Mouse (Mus musculus) CH12.LX (cell line): Measurements from ENCODE around the gene Trpv4. TPM values are rescaled to one million over a fixed set of nuclear protein-coding genes. Genes with fewer than 3 reads are reported as not detected.

Experiments
- DNase-seq: peaks from one replicate; pipeline ENCODE4 v3.0.0-alpha.2; 2013; ENCODE audit errors: extremely low read depth
- H3K27ac ChIP-seq: 2 replicates; pipeline ENCODE4 v1.5.1; 2012; ENCODE audit warnings: low read depth, mild to moderate bottlenecking, control low read depth, moderate library complexity; ENCODE audit not compliant: insufficient read depth
- H3K27me3 ChIP-seq: replicated peaks from 2 replicates; pipeline ENCODE3; 2012; ENCODE audit warnings: inconsistent platforms
- H3K36me3 ChIP-seq, 2 experiments: replicated peaks in 1 of 2; 2 replicates each; pipeline versions ENCODE3 to v1.6.1; 2012; ENCODE audit warnings: inconsistent platforms in 1 of 2, low read length in 1 of 2, mild to moderate bottlenecking in 1 of 2, mixed read lengths in 1 of 2, moderate library complexity in 1 of 2; ENCODE audit not compliant: control insufficient read depth in 1 of 2, insufficient read depth in 1 of 2
- H3K4me1 ChIP-seq, 2 experiments: 2 replicates each; pipeline ENCODE4 v1.6.1; 2012; ENCODE audit warnings: inconsistent platforms in 1 of 2, moderate library complexity in 1 of 2; ENCODE audit not compliant: insufficient read depth in 2 of 2, control insufficient read depth in 1 of 2
- H3K4me2 ChIP-seq: 2 replicates; pipeline ENCODE4 v1.6.1; 2012; ENCODE audit warnings: low read depth, mild to moderate bottlenecking, control low read depth; ENCODE audit not compliant: poor library complexity, insufficient read depth, severe bottlenecking
- H3K4me3 ChIP-seq, 3 experiments: fragments of 150-350 bp in 1 of 3; sonication (generic) in 1 of 3; replicated peaks in 1 of 3; 2 replicates each; pipeline versions ENCODE3 to v1.5.1; 2011 to 2012; ENCODE audit warnings: low read depth in 2 of 3, low read length in 2 of 3, mild to moderate bottlenecking in 2 of 3, moderate library complexity in 2 of 3, control low read depth in 1 of 3, improper control_type of control experiment in 1 of 3, inconsistent platforms in 1 of 3, mixed read lengths in 1 of 3; ENCODE audit not compliant: poor library complexity in 1 of 3
- H3K79me2 ChIP-seq: replicated peaks from 2 replicates; pipeline ENCODE4 v1.6.1; 2012; ENCODE audit warnings: mild to moderate bottlenecking, moderate library complexity; ENCODE audit not compliant: control insufficient read depth, poor library complexity, insufficient read depth, severe bottlenecking; ENCODE audit errors: extremely low read depth
- H3K9ac ChIP-seq: 2 replicates; pipeline ENCODE4 v1.6.1; 2012; ENCODE audit warnings: low read depth, mild to moderate bottlenecking, control low read depth, moderate library complexity; ENCODE audit not compliant: insufficient read depth
- H3K9me3 ChIP-seq: replicated peaks from 2 replicates; pipeline ENCODE3; 2012; ENCODE audit warnings: low read length, inconsistent platforms, mixed read lengths
- CHD2 ChIP-seq: IDR thresholded peaks from 2 replicates; pipeline ENCODE4 v1.6.1; 2011; ENCODE audit warnings: low read length, improper control_type of control experiment
- CTCF ChIP-seq, 2 experiments: IDR thresholded peaks in 1 of 2; conservative IDR thresholded peaks in 1 of 2; 2 replicates each; pipeline ENCODE4 v1.5.1; 2011 to 2012; ENCODE audit warnings: low read depth in 2 of 2, low read length in 2 of 2, improper control_type of control experiment in 1 of 2, inconsistent platforms in 1 of 2, mild to moderate bottlenecking in 1 of 2, moderate library complexity in 1 of 2
- E2F4 ChIP-seq: IDR thresholded peaks from 2 replicates; pipeline ENCODE4 v1.6.1; 2011; ENCODE audit warnings: low read depth, low read length, improper control_type of control experiment; ENCODE audit not compliant: insufficient replicate concordance
- ETS1 ChIP-seq: conservative IDR thresholded peaks from 2 replicates; pipeline ENCODE4 v1.6.1; 2012; ENCODE audit warnings: low read depth, mild to moderate bottlenecking, inconsistent platforms, low read length, improper control_type of control experiment, moderate library complexity
- KAT2A ChIP-seq: IDR thresholded peaks from 2 replicates; pipeline ENCODE4 v1.6.1; 2012; ENCODE audit warnings: low read length, improper control_type of control experiment, inconsistent platforms; ENCODE audit not compliant: insufficient replicate concordance
- MEF2A ChIP-seq: IDR thresholded peaks from 2 replicates; pipeline ENCODE4 v1.6.1; 2014; ENCODE audit warnings: low read depth, mild to moderate bottlenecking, inconsistent platforms, low read length, improper control_type of control experiment, borderline replicate concordance
- MYC ChIP-seq: IDR thresholded peaks from 2 replicates; pipeline ENCODE4 v1.6.1; 2011; ENCODE audit warnings: low read depth, mild to moderate bottlenecking, improper control_type of control experiment, low read length
- RCOR1 ChIP-seq: conservative IDR thresholded peaks from 2 replicates; pipeline ENCODE4 v1.6.1; 2012; ENCODE audit warnings: low read depth, mild to moderate bottlenecking, inconsistent platforms, low read length, improper control_type of control experiment
- SMC3 ChIP-seq: IDR thresholded peaks from 2 replicates; pipeline ENCODE4 v1.6.1; 2011; ENCODE audit warnings: low read depth, low read length, improper control_type of control experiment
- TBP ChIP-seq: conservative IDR thresholded peaks from 2 replicates; pipeline ENCODE4 v1.6.1; 2011; ENCODE audit warnings: low read depth, low read length, improper control_type of control experiment
- TCF12 ChIP-seq: IDR thresholded peaks from 2 replicates; pipeline ENCODE4 v1.6.1; 2014; ENCODE audit warnings: low read depth, mild to moderate bottlenecking, inconsistent platforms, low read length, improper control_type of control experiment
- UBTF ChIP-seq: IDR thresholded peaks from 2 replicates; pipeline ENCODE4 v1.6.1; 2012; ENCODE audit warnings: low read depth, mild to moderate bottlenecking, inconsistent platforms, low read length, improper control_type of control experiment, moderate library complexity
- USF1 ChIP-seq: IDR thresholded peaks from 2 replicates; pipeline ENCODE4 v1.6.1; 2014; ENCODE audit warnings: low read depth, mild to moderate bottlenecking, inconsistent platforms, low read length, improper control_type of control experiment
- USF2 ChIP-seq: conservative IDR thresholded peaks from 2 replicates; pipeline ENCODE4 v1.6.1; 2011; ENCODE audit warnings: low read depth, low read length, improper control_type of control experiment
- ZC3H11A ChIP-seq: IDR thresholded peaks from 2 replicates; pipeline ENCODE4 v1.6.1; 2012; ENCODE audit warnings: low read depth, mild to moderate bottlenecking, inconsistent platforms, low read length, improper control_type of control experiment
- ZKSCAN1 ChIP-seq: IDR thresholded peaks from 2 replicates; pipeline ENCODE4 v1.6.1; 2012; ENCODE audit warnings: low read depth, inconsistent platforms, low read length, improper control_type of control experiment, borderline replicate concordance
- ZNF384 ChIP-seq: IDR thresholded peaks from 2 replicates; pipeline ENCODE4 v1.6.1; 2012; ENCODE audit warnings: low read depth, low read length, improper control_type of control experiment, inconsistent platforms
- dilution Hi-C: fragments of 300-500 bp; cut with MboI; formaldehyde crosslinking; loops from 2 replicates; pipeline ENCODE4 v1.14.3; 2020; ENCODE audit warnings: low sequenced_read_pairs; ENCODE audit not compliant: extremely low pct_unique_long_range_greater_than_20kb, extremely low pct_ligation_motif_present
- in situ Hi-C: fragments of 300-500 bp; cut with MboI; formaldehyde crosslinking; loops from 3 replicates; pipeline ENCODE4 v1.14.3; 2019; ENCODE audit warnings: low sequenced_read_pairs, low pct_ligation_motif_present, low pct_unique_long_range_greater_than_20kb, mixed read lengths
- polyA plus RNA-seq: library from polyadenylated mRNA; unstranded; fragments of >175 nt; gene quantifications from 2 replicates; pipeline ENCODE4 v1.2.1, GENCODE M21; 2012; ENCODE audit warnings: low read depth; ENCODE audit not compliant: insufficient read length
- total RNA-seq, 2 experiments: library from RNA; depleted of rRNA; stranded (reverse); fragments of 300-350 nt in 1 of 2; fragments of >200 nt in 1 of 2; gene quantifications; 2 replicates each; pipeline ENCODE4 v1.2.3; 2012 to 2014

Gene Trpv4
- total and polyA plus RNA-seq, 3 experiments, result 0.24 TPM; not detected in 2

DNA sequence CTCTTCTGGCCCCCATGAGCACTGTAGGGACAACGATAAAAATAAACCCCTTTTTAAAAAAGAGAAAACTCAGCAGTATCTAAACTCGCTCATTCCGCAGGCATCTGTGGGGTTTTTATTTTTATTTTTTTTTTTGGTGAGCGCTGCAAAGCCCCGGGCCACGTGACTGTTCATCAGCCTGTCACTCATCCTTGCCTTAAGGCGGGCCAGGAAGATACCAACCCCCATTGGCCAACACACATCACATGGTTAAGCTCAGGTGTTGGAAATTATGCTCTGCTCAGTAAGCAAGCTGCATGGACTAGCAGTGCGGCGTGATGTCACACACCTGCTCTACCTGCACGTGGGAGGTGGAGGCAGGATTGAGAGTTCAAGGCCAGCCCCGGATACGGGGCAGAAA lies 40.4 kb downstream of the Trpv4 start:
- no peaks in the 10 kb centered on the region for H3K79me2 ChIP-seq
- H3K27me3 ChIP-seq, result peaks cover 45% of the 10 kb centered on the region
- no peak overlapping the region for H3K27ac ChIP-seq
- in situ Hi-C loops (loop anchor here (10.0 kb wide), 2 partner anchors 133 to 303 kb away; no protein-coding TSS in a partner anchor), dilution Hi-C loops (no loop called here)
- no peaks in the 10 kb centered on the region for H3K36me3 ChIP-seq
- H3K4me2 ChIP-seq, result no peak overlapping the region
- TF ChIP-seq USF2 (peak; percentile 49), SMC3 (no peak), UBTF (no peak), ETS1 (no peak), USF1 (peak; percentile 52)
- no peak overlapping the region for H3K4me3 ChIP-seq
- peaks cover 4 to 19% of the 10 kb centered on the region in 2 experiments for H3K4me1 ChIP-seq
- DNase-seq, result no peak
- no peak overlapping the region for H3K9ac ChIP-seq
- no peaks in the 10 kb centered on the region for H3K9me3 ChIP-seq

DNA sequence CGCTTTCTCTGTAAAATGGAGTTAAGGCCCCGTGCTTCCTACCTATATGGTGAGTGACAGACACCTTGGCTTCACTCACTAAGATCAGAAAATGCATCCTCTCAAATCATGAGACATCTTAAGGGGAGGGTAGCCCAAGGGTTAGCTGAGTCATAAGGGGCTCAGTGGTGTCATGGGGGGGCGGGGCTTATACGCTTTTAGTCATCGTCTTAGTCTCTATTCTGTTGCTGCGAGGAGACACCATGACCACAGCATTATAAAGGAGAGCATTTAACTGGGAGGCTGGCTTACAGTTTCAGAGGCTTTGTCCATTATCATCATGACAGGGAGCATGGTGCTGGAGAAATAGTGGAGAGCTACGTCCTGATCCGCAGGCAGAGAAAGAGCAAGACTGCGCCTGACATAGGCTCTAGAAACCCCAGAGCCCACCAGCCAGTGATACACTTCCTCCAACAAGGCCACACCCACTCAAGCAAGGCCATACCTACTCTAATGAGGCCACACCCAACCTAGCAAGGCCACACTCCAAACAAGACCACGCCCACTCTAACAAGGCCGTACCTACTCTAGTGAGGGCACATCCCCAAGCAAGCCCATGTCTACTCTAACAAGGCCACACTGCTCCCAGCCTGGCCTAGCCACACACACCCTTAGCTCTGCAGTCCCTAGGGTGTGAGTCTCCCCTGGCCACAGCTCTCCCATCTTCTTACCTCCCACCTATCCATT lies 41.7 kb downstream of the Trpv4 start:
- dilution Hi-C loops, result no loop called here
- Histone ChIP-seq H3K4me3 (no peak overlapping the region), H3K27ac (no peak overlapping the region), H3K4me2 (no peak overlapping the region), H3K4me1 (peaks cover 11 to 31% of the 10 kb centered on the region in 2 experiments), H3K27me3 (peaks cover 49% of the 10 kb centered on the region), H3K9ac (no peak overlapping the region), H3K9me3 (no peaks in the 10 kb centered on the region), H3K36me3 (no peaks in the 10 kb centered on the region), H3K79me2 (no peaks in the 10 kb centered on the region)
- TF ChIP-seq TBP (no peak), MYC (no peak), MEF2A (no peak), CHD2 (no peak), TCF12 (no peak), ZKSCAN1 (no peak), CTCF (conservative IDR thresholded peaks at IDR 0.05 in 1 of 2, IDR thresholded peaks at IDR 0.05 in 1 of 2; ENCODE audit: low read depth in 2 of 2, low read length in 2 of 2) (no peak), E2F4 (no peak), ZNF384 (no peak), ZC3H11A (no peak), RCOR1 (no peak), KAT2A (no peak)
- in situ Hi-C loops, result loop anchor here (10.0 kb wide), 2 partner anchors 132 to 302 kb away; no protein-coding TSS in a partner anchor
- DNase-seq, result peak; percentile 77
